Mouse (Mus musculus) C2C12 (cell line): ENCODE data around the gene Gpr35. TPM values are rescaled to one million over a fixed set of nuclear protein-coding genes. Genes with fewer than 3 reads are reported as not detected.

ENCODE experiments used
- H3K27me3 ChIP-seq: one replicate; pipeline ENCODE4 v1.6.1; 2011; ENCODE audit not compliant: control insufficient read depth, insufficient read depth, insufficient read length
- H3K36me3 ChIP-seq: one replicate; pipeline ENCODE4 v1.6.1; 2011; ENCODE audit not compliant: control insufficient read depth, insufficient read depth
- H3K4me3 ChIP-seq: one replicate; pipeline ENCODE4 v1.5.1; 2011; ENCODE audit warnings: mild to moderate bottlenecking, control low read depth; ENCODE audit not compliant: poor library complexity, insufficient read depth, severe bottlenecking
- H3K79me2 ChIP-seq: one replicate; pipeline ENCODE4 v1.6.1; 2011; ENCODE audit not compliant: control insufficient read depth, insufficient read depth
- H3K79me3 ChIP-seq: one replicate; pipeline ENCODE4 v1.6.1; 2011; ENCODE audit warnings: low read depth, control low read depth
- H3ac ChIP-seq: one replicate; pipeline ENCODE3; 2011; ENCODE audit warnings: low read depth; ENCODE audit not compliant: control insufficient read depth, insufficient read length
- CEBPB ChIP-seq: IDR thresholded peaks from one replicate; pipeline ENCODE4 v1.6.1; 2011; ENCODE audit warnings: low read depth, mild to moderate bottlenecking, control low read depth, moderate library complexity
- CTCF ChIP-seq: IDR thresholded peaks from one replicate; pipeline ENCODE4 v1.5.1; 2011; ENCODE audit not compliant: control insufficient read depth, insufficient read depth, insufficient read length
- FOSL1 ChIP-seq: IDR thresholded peaks from one replicate; pipeline ENCODE4 v1.8.0; 2011; ENCODE audit warnings: mild to moderate bottlenecking, low read length; ENCODE audit not compliant: poor library complexity, insufficient read depth, severe bottlenecking
- MAX ChIP-seq: IDR thresholded peaks from one replicate; pipeline ENCODE4 v1.6.1; 2011; ENCODE audit warnings: mild to moderate bottlenecking, control low read depth
- MYOD1 ChIP-seq: IDR thresholded peaks from one replicate; pipeline ENCODE4 v1.6.1; 2011; ENCODE audit warnings: low read depth; ENCODE audit not compliant: control insufficient read depth, insufficient read length
- MYOG ChIP-seq: IDR thresholded peaks from one replicate; pipeline ENCODE4 v1.6.1; 2011; ENCODE audit not compliant: control insufficient read depth, insufficient read length; ENCODE audit errors: extremely low read depth
- USF1 ChIP-seq: IDR thresholded peaks from one replicate; pipeline ENCODE4 v1.6.1; 2011; ENCODE audit warnings: low read depth, mild to moderate bottlenecking, control low read depth, moderate library complexity
- polyA plus RNA-seq: library from polyadenylated mRNA; unstranded; fragments of >200 nt; fragmentation: generic; extraction: Trizol; gene quantifications from one replicate; pipeline ENCODE4 v1.2.1, GENCODE M21; 2012; ENCODE audit warnings: missing spikeins

Gene Gpr35
- polyA plus RNA-seq, 1 experiment = 0.13 TPM

GRCm38 (mm10) chr1:92911721-92912138 lies 38.9 kb upstream of the Gpr35 start:
- peaks cover 21% of the 10 kb centered on the region for H3K79me2 ChIP-seq
- H3K27me3 ChIP-seq = no peaks in the 10 kb centered on the region
- H3K36me3 ChIP-seq = peaks cover 6% of the 10 kb centered on the region
- H3ac ChIP-seq = peak overlapping the region; percentile 63
- no peak for TF ChIP-seq MAX
- no peak for TF ChIP-seq CEBPB
- no peak for TF ChIP-seq CTCF
- no peak for TF ChIP-seq USF1
- no peak for TF ChIP-seq FOSL1
- no peak for TF ChIP-seq MYOG
- TF ChIP-seq MYOD1 = no peak
- H3K4me3 ChIP-seq = peak overlapping the region; percentile 52
- H3K79me3 ChIP-seq = peaks cover 4% of the 10 kb centered on the region

- H3K36me3 ChIP-seq = peaks cover 6% of the 10 kb centered on the region
- H3K79me3 ChIP-seq = peaks cover 4% of the 10 kb centered on the region
- peaks cover 21% of the 10 kb centered on the region for H3K79me2 ChIP-seq
- H3ac ChIP-seq = no peak overlapping the region
- no peak for TF ChIP-seq MYOG
- TF ChIP-seq MYOD1 = no peak
- no peak for TF ChIP-seq MAX
- TF ChIP-seq CEBPB = no peak
- no peak for TF ChIP-seq CTCF
- no peak overlapping the region for H3K4me3 ChIP-seq
- H3K27me3 ChIP-seq = no peaks in the 10 kb centered on the region
Measured at GRCm38 (mm10) chr1:92912286-92912685, 38.4 kb upstream of the Gpr35 start.

- Histone ChIP-seq H3K4me3 (no peak overlapping the region), H3K79me3 (peaks cover 4% of the 10 kb centered on the region), H3K79me2 (peaks cover 21% of the 10 kb centered on the region), H3ac (no peak overlapping the region), H3K36me3 (peaks cover 6% of the 10 kb centered on the region), H3K27me3 (no peaks in the 10 kb centered on the region)
- TF ChIP-seq CEBPB = no peak
- TF ChIP-seq MYOG = no peak
- no peak for TF ChIP-seq FOSL1
- no peak for TF ChIP-seq MYOD1
- no peak for TF ChIP-seq CTCF
- no peak for TF ChIP-seq MAX
- TF ChIP-seq USF1 = no peak
Measured at GRCm38 (mm10) chr1:92914239-92914638, 36.4 kb upstream of the Gpr35 start.

GRCm38 (mm10) chr1:92914993-92915392 lies 35.7 kb upstream of the Gpr35 start:
- Histone ChIP-seq H3K79me3 (peaks cover 4% of the 10 kb centered on the region), H3K27me3 (no peaks in the 10 kb centered on the region), H3K79me2 (peaks cover 21% of the 10 kb centered on the region), H3K4me3 (no peak overlapping the region), H3K36me3 (peaks cover 10% of the 10 kb centered on the region), H3ac (no peak overlapping the region)
- TF ChIP-seq CTCF (no peak), CEBPB (no peak), MAX (no peak)

- H3ac ChIP-seq = no peak overlapping the region
- TF ChIP-seq CTCF (no peak), MYOG (no peak)
- H3K4me3 ChIP-seq = no peak overlapping the region
- H3K36me3 ChIP-seq = peaks cover 10% of the 10 kb centered on the region
- H3K79me3 ChIP-seq = no peaks in the 10 kb centered on the region
- peaks cover 13% of the 10 kb centered on the region for H3K79me2 ChIP-seq
- H3K27me3 ChIP-seq = no peaks in the 10 kb centered on the region
Measured at GRCm38 (mm10) chr1:92916725-92917124, 33.9 kb upstream of the Gpr35 start.

GRCm38 (mm10) chr1:92919151-92919550 lies 31.5 kb upstream of the Gpr35 start:
- Histone ChIP-seq H3K79me3 (no peaks in the 10 kb centered on the region), H3K4me3 (no peak overlapping the region), H3K36me3 (peaks cover 10% of the 10 kb centered on the region), H3K27me3 (no peaks in the 10 kb centered on the region), H3K79me2 (no peaks in the 10 kb centered on the region), H3ac (no peak overlapping the region)
- no peak for TF ChIP-seq CEBPB
- no peak for TF ChIP-seq CTCF
- TF ChIP-seq FOSL1 = no peak
- TF ChIP-seq MYOD1 = no peak
- no peak for TF ChIP-seq USF1
- no peak for TF ChIP-seq MYOG
- no peak for TF ChIP-seq MAX
